Mouse (Mus musculus) small intestine, adult 2 months (tissue): Measurements from ENCODE around the gene Fkbp14.

Source experiments
- CTCF ChIP-seq: fragments of 200-500 bp; IDR thresholded peaks from 2 replicates; pipeline ENCODE4 v1.5.1; 2012; ENCODE audit warnings: low read depth, mild to moderate bottlenecking, control low read depth, inconsistent platforms, low read length, moderate library complexity, mixed read lengths; ENCODE audit not compliant: insufficient replicate concordance, insufficient read length; ENCODE audit errors: extremely low read depth
- POLR2A ChIP-seq: fragments of 200-500 bp; IDR thresholded peaks from 2 replicates; pipeline ENCODE4 v1.6.1; 2012; ENCODE audit warnings: low read depth, mild to moderate bottlenecking, control low read depth, inconsistent platforms, low read length, moderate library complexity

- TF ChIP-seq POLR2A (no peak), CTCF (no peak)
Measured at GRCm38 (mm10) chr6:54569776-54570175, 27.3 kb downstream of the Fkbp14 start.
